Mouse (Mus musculus): ENCODE measurements around the gene Fabp6.

Gene Fabp6

DNA sequence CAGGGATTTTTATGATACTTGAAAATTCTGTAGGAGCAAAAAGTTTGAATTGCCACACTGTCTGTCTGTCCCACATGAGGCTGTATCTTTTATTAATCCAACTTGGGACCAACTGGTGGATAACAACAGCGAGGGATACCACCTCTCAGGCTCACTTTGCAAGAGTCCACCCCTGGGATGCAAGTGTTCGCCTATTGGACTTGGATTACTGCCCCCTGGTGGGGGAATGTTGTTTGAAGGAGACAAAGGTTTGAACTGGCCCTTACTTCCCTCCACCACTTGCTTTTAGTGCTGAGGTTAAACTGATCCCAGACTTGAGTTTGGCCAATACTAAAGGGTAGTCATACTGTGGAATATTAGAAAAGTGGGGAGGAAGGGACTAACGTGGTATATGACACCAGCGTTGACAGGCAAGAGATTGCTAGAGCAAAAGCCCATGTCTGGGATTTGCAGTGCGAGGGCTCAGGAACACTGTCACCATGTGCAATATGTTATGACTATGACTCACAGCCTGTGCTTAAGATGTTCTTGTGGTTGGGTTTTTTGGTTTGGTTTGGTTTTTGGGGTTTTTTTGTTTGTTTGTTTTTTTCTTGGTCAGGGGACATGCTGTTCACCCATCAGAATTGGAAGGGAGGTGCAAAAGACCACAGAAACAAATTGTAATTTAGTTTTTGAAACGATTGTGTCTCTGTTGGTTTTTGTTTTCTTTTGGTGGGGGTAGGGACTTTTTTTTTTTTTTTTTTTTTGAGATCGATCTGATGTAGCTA lies 14.8 kb downstream of the Fabp6 start, which contains the start of gene 4933415A04Rik:
TSS of gene 4933415A04Rik (plus strand) at position 717 of the 767 bp plus-strand sequence.
- peak; percentile 73 to 94 for DNase-seq

DNA sequence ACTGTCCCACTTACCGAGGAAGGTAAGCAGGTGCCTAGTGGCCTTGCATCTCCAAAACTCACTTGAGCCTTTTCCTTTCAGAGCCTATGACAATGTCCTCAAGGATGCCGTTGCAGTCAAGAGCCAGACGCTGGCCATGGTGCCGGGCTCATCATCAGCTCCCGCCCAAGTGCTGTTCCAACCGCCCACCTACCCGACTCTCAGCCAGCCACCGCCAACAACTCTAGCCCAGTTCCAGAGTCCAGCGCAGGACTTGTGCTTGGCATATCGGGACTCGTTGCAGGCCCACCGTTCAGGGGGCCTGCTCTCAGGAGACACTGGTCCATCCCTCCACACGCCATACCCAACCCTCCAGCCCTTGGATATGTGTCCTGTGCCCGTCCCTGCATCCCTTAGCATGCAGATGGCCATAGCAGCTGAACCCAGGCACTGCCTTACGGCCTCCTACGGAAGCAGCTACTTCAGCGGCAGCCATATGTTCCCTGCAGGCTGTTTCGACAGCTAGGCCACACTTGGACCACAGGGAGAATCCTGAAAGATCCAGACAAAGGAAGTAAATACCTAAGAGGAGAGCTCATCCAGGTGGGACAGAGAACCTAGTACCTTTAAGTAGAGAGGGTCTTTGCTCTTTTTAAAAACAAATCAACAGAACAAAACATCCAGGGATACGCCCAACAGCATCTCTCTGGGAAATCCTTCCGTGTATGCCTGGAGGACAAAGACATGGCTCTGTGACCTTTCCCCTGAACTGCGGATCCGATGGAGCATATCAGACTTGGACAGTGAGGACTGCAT lies 15.9 kb downstream of the Fabp6 start:
- no peak for DNase-seq

DNA sequence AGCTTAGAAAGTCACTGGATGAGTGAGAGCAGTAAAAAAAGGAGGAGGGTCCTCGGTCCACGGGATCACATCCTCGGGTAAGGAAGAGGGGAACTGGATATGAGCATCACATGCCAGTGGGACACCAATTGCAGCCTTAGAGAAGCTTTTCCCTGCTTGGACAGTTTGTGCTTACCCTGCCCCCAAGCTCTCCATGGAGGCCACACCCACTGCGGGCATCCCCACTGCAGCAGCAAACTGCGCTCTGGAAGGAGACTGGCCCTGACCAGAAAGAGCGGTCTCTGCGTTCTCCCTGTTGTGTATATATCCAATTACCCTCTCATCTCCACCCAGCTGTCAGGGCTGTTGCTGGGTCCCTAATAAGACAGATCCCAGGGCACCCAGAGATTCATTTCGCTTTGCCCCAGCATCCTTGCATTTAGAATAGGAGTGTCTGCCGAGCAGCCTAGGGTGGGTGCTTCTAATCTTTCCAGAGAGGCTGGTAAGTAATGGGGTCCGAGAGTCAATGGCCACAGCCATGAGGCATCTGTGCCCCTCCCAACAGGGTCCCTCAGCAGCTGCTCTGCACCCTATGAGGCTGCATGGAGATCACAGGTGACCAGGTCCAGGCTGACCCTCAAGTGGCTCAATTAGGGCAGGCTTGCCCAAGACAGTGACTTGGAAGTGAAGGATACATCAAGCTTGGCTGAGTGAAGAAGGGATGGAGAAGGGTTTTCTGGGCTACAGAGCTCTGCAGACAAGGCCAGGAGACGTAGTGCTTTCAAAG lies 23.4 kb downstream of the Fabp6 start:
- no peak for DNase-seq

DNA sequence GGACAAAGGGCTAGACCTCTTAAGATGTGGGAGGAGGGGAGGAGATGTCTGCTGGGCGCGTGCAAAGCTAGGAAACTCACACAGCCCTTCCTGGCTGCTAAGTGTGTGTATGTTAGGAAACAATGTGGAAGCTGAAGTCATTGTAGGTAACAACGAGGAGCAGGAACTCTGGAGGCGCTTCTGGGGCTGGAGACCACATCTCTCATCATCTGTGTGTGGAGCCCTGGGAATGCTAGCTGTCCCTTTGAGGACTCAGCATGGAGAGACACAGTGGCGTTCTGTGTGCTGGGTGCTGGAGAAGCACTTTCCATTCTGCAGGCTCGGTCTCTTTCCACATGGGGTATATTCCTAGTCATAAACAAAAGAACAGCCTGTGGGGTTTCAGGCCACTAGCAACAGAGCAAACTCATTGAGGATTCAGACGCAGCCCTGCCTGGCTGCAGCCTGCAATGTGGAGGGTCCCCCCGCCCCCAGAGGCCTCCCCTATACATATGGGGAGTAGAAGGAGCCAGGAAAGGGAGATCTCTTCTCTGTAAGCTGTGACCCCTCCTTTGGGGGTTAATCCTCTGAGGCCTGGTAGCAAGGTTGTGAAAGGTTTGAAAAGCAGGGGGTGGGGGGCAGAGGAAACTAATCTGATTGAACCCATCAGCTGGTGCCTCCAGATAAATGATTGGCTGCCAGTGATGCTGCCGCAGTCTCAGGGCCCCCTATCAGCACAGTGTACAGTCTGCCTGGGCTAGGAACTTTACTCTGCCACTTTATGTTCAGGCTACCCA lies 25.8 kb downstream of the Fabp6 start:
- DNase-seq, result no peak

DNA sequence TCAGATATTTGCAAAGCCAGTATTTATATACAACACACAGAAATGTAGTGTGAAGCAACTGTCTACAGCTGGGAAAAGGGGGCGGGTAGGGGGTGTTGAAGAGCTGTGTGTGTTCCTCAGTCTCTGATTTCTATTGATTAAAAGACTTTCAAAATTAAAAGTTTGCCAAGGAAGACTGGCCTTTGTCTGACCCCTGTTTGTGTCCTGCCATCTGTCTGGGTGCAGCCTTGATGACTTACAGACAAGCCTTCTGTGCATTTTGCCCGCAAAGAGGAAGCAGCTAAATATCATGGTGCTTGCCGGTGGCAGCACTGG lies 26.3 kb downstream of the Fabp6 start:
- no peak for DNase-seq

DNA sequence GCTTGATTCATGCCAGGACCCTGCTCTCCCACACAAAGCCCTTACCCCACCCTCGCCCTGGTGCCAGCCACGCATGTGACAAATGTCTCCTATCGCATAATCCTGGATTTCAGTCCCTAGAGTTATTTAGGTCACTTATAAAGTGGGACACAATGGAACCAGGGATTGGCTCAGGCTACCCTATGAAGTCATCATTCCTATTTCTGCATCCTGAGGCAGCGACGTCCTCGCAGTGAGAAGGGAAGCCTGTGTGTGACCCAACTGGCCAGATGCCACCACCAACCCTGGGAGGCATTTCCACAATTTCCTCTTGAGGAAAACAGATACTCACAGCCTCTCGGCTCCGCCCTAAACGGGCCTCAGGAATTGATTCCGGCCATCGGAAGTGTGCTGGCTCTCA lies 31.7 kb downstream of the Fabp6 start:
- DNase-seq, result peak; percentile 84 to 90

DNA sequence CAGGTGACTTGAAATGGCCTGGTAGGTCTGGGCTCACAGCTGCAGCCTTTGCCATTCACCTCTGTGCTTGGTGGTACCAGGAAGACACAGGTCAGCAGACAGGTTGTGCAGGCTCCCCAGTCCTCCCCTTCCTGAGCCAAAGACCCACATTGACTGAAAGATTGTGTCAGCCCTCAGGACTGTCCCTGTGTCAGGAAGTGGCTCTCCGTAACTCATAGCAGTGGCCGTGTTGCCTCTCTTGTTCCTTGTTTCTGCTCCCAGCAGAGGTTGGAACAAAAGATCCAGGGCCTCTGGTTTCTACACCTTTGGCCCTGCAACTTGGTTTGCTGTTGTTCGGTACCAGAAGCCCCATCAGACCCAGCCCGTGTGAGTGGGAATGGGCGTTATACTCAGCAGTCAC lies 32.2 kb downstream of the Fabp6 start:
- DNase-seq, result no peak

DNA sequence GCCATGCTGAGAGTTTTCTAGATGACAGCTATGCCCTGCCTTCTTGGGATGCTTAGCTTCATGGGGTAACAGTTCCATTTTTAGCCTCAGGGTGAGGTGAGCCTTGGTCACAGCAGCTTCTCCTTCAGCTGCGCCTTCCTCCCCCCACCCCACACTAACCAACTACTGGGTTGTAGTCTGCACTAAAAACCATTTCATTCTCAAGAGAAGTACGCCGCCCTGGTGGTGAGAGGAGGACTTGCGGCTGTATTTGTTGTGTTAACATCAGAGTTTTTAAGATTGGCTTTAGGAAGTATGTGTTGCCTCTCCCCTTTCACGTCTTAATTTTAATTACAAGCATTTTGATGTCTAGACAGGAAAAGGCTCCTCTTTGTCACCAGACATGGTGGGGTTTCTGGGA lies 33.1 kb downstream of the Fabp6 start:
- DNase-seq, result peak in 1 of 2 experiments; percentile 71

DNA sequence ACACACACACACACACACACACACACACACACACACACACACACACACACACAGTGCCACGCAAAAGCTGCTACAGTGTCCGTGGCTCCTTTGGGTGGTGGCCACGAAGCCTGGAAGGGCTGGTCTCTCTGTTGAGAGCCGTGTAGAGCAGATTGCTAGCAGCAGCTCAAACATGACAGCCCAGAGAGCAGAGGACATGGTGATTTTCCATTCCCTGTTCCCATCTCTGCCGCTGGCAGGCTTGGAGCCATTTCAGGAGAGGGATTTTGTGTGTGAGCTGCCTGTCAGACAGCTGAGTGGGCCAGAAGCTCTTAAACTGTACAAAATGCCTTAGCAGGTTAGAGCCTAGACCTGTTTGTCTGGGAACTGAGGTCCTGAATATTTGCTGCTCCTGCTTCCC lies 34.6 kb downstream of the Fabp6 start:
- DNase-seq, result no peak

DNA sequence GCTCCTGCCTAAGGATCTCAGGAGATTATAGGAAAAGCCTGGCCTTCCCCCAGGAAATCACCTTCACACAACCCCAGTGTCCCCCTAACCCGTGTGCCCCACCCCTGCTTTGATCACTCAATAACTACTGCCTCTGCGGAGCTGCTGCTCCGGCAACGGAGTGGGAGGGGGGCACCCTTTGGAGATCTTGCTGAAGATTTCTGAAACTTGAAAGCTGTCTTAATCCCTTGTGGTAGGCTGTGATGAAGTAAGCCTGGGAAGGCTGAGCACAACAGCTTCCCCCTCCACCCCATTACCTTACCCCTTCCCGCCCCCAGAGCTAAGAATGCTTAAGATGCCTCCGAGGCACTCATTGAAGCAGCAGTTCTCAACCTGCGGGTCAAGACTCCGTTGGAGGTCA lies 35.5 kb downstream of the Fabp6 start:
- DNase-seq, result no peak

DNA sequence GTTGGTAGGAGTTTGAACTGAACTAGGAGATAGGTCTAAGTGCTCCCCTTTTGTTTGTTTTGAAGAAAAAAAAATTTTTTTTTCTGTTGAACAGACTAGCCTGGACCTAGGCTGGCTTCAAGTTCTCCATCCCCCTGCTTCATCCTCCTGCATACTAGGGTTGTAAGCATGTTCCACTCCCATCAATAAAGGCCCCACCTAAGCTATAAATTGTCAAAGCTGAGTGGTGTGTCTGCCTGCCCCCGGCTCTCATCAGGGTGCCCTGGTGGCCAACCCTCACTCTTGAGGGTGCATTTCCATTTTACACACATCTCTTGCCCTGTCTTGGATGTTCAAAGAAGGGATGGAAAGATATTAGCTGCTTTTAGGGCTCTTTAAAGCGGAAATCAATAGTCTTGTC lies 35.9 kb downstream of the Fabp6 start:
- DNase-seq, result no peak

DNA sequence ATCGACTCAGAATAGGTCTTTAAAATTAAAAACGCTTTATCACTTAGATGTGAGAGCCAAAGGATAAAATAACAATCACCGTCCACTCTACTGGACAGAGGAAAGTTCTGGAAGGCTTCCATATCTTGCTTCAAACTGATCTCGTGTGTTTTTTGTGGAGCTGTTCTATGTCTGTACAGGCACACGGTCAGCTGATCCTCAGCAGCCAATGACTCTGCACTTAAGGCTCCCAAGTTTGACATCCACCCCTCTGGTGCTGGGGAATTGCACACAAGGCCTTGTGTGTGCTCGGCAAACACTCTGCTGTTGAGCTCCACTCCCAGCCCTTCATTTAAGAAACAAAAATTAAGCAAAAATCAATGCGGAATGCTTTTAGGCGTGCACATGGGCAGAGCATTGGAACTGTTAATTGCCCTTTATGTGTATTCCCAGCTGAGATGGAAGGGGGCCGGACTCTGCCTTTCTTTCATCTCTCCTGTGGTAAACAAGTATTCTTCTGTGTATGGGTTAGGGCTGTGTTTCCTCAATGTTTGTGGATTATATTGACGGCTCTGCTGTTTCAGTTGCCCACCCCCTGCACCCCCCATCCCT lies 37.6 kb downstream of the Fabp6 start:
- DNase-seq, result no peak

DNA sequence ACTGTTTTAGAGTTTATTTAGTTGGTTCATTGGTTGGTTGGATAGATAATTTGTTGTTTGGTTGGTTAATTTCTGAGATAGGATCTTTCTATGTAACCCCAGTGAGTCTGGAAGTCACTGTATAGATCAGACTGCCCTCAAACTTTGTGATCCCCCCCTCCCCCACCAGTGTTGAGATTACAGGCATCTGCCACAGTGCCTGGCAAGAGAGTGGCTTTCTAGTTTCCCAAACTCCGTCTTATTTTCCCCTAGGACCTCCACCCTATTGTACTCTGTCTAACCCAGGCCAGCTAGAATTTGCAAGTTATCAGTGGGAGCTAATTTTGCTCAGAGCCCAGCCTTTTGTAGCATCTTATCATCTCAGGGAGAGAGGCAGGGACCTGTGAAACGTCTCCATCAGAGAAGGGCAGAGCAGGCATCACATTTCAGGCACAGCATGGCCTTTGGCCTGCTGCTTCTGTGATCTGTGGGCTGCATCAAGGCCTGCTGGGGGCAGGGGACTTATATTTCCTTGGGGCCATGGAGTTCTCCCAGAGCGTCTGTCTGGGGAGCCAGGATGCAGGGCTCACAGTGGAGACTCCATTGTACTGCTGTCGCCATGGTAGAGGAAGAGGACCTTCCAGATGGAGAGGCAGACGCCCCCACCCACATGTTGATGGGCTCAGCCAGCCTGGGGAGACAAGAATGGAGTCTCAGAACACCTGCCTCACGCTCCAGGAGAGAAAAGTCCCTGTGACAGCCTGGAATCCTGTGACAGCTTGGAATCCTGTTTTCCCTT lies 41.6 kb downstream of the Fabp6 start:
- no peak for DNase-seq

DNA sequence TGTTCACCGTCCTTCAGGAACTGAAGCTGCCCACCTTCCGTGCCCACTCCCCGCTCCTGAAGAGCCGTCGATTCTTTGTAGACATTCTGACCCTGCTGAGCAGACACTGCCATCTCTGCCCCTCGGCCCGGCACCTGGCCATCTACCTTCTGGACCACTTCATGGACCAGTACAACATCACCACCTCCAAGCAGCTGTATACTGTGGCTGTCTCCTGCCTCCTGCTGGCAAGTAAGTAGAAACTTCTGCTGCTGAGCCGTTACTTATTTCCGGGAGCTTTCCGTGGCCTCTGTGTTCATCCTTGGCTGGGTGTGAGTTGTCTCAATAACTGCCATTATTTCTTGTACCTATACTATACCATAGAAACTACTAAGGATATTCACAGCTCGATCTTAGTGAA lies 44.8 kb downstream of the Fabp6 start:
- DNase-seq, result no peak

DNA sequence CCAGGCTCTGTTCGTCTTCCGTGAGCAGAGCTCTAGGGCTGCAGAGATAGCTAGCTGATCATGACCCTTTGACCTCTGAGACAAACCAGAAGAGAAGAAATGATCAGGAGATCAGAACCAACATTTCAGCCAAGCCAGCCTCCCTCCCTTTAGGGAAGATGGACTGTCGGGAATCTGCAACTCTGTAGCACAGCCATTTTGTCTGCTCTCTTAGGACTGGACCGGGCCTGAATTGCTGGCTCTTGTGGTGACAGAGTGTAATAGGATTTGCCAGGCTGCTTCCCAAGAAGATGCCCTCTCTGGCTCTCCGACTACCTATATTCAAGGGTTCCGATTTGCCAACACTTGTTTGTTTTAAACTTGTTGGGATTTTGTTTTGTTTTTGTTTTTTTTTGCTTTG lies 48.7 kb downstream of the Fabp6 start:
- no peak for DNase-seq

DNA sequence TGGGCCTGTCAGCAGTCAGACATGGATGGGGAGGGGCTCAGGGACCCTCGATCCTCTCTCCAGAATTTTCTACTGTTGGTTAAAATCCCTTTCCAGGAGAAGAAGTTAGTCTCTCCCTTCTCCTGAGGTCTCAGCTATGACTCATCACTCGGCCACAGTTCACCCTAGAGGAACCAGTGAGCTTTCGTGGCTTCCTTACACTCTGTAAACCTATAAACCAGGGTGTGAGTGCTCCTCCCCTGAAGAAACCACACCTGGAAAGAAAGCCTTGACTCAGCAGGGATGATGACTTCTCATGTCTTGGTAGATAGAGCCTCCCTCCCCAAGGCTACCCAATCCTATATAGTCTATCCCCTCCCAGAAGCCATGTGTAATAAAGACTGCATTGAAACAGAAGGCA lies 49.6 kb downstream of the Fabp6 start:
- no peak for DNase-seq

DNA sequence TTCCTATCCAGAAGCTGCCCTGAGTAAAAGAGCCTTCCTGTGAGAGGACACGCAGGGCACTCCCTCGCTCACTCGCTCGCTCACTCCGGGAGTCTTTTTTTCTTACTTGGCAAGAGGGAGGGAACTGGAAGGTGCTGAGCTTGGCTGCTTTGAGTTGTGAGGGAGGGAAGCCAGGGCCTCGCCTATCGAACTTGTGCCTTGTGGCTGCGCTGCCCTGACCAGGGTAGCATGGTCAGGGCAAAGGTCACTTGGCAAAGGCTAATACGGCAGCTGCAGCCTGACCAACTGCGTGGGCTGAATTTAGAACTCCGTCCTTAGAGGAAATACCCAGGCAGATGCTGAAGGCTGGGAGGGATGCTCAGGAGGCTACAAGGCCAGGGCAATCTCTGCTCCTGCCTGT lies 51.6 kb downstream of the Fabp6 start:
- peak; percentile 85 to 94 for DNase-seq

DNA sequence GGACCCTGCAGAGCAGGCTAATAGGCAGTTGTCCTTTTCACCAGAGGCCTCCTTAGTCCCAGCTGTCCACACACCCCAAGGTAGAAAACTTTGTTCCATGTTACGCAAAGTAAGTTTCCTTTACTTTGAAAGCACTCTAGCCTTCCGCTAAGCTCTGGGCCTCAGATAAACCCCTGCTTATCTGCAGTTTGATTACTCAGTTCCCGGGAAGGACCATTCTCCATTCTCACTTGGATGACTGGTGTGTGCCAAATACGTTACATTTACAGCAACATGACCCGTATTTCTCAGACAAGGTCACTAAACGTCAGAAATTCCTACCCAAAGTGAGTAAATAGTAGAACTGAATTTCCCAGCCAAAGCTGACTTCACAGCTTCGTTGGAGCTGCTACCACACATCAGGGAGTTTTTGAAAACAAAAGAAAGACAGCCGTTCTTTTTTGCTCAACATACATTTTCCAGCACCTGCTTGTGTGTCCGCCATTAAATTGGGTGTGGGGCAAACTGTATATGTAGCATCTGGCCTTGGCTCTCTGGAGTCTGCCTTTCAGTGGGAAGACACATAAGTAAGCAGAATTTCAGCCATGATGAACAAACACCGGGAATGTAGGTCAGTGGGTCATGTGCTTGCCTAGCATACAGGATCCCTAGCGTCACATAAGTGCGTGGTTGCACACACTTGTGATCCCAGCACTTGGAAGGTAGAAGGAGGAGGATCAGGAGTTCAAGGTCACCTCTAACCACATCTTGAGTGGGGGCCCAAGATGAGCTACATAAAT lies 52.5 kb downstream of the Fabp6 start:
- DNase-seq, result no peak

DNA sequence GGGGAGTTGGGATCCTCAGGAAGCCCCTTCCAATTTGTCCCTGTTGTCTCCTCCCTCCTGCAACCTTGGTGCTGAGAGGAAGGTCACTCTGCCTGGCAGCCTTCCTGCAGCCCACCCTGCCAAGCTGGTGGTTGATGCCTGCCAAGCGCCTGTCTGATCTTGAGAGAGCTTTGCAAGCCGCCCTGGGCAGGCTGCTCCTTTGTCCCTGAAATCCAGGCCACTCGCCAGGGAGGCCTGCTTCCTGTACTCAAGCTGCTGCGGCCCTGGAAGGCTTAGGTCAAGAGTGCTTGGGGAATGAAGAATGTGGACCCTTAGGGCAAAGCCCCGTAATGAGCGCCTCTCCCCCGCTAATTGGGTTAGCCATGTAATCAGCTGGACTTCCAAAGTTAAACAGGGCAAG lies 53.2 kb downstream of the Fabp6 start:
- peak; percentile 57 to 67 for DNase-seq

DNA sequence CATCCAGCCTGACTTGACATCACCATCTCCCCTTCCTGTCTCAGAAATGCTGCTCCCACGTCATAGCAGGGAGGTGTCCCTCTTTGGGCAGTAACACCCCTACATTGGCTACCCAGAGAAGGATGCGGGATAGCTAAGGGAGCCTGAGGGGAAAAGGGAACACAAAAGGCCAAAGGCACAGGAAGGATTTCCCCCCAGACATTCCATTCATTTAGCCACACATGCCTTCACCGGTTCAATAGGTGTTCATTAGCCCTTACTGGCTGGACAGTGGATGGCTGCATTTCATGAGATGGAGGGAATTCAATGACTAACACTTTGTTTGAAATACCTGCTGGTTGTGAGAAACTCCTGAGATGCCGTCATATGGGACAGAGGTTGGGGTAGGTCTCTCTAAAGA lies 54.7 kb downstream of the Fabp6 start:
- no peak for DNase-seq
